Mouse (Mus musculus) cerebral cortex, adult 2 months (tissue): ENCODE results near the gene Pcnx.

Experiments used
- WGBS: fragments of 180-500 bp; shearing (Covaris S2); methylation state at CpG from one replicate; pipeline ENCODE4 v1.1.7; 2018; 5-methylcytosine and 5-hydroxymethylcytosine counted together

The Pcnx gene

GRCm38 (mm10) chr12:81853543-81853942, 6.3 kb upstream of the Pcnx start:
- WGBS, result 85% methylated on average over 9 of the region's 9 CpGs

GRCm38 (mm10) chr12:81855031-81855430, 4.8 kb upstream of the Pcnx start:
- WGBS, result 73% methylated on average over 8 of the region's 8 CpGs

- WGBS, result 62% methylated on average over 4 of the region's 4 CpGs
Measured at GRCm38 (mm10) chr12:81856696-81857095, 3.1 kb upstream of the Pcnx start.

GRCm38 (mm10) chr12:81857251-81857650, 2.6 kb upstream of the Pcnx start:
- 80% methylated on average over 4 of the region's 4 CpGs for WGBS

- WGBS, result 58% methylated on average over 8 of the region's 8 CpGs
Measured at GRCm38 (mm10) chr12:81857978-81858569, 1.7 kb upstream of the Pcnx start.

GRCm38 (mm10) chr12:81860308-81861181, 722 bp downstream of the Pcnx start:
- under 1% methylated on average over 106 of the region's 107 CpGs for WGBS

- WGBS, result 20% methylated on average over 18 of the region's 18 CpGs
Measured at GRCm38 (mm10) chr12:81861199-81862085, 1.6 kb downstream of the Pcnx start.

- 30% methylated on average over 8 of the region's 8 CpGs for WGBS
Measured at GRCm38 (mm10) chr12:81862351-81862802, 2.6 kb downstream of the Pcnx start.

GRCm38 (mm10) chr12:81863949-81864348, 4.1 kb downstream of the Pcnx start:
- 88% methylated on average over 4 of the region's 4 CpGs for WGBS

- 89% methylated on average over 6 of the region's 6 CpGs for WGBS
Measured at GRCm38 (mm10) chr12:81865183-81865582, 5.4 kb downstream of the Pcnx start.

- WGBS, result 89% methylated on average over 4 of the region's 4 CpGs
Measured at GRCm38 (mm10) chr12:81867316-81867715, 7.5 kb downstream of the Pcnx start.

GRCm38 (mm10) chr12:81869205-81869940, 9.6 kb downstream of the Pcnx start:
- WGBS, result 61% methylated on average over 3 of the region's 3 CpGs

GRCm38 (mm10) chr12:81873345-81873744, 13.5 kb downstream of the Pcnx start:
- WGBS, result 66% methylated on average over 4 of the region's 4 CpGs

- 87% methylated on average over 3 of the region's 3 CpGs for WGBS
Measured at GRCm38 (mm10) chr12:81880161-81880560, 20.3 kb downstream of the Pcnx start.

- WGBS, result 72% methylated on average over 11 of the region's 11 CpGs
Measured at GRCm38 (mm10) chr12:81883255-81884106, 23.7 kb downstream of the Pcnx start.

GRCm38 (mm10) chr12:81884107-81884398, 24.2 kb downstream of the Pcnx start:
- WGBS, result 73% methylated on average over 3 of the region's 3 CpGs

GRCm38 (mm10) chr12:81884983-81885382, 25.2 kb downstream of the Pcnx start:
- WGBS, result 62% methylated on average over 5 of the region's 5 CpGs

GRCm38 (mm10) chr12:81885982-81886381, 26.2 kb downstream of the Pcnx start:
- 46% methylated on average over 4 of the region's 4 CpGs for WGBS

- WGBS, result 88% methylated on average over 5 of the region's 5 CpGs
Measured at GRCm38 (mm10) chr12:81888954-81889353, 29.1 kb downstream of the Pcnx start.

GRCm38 (mm10) chr12:81891946-81892345, 32.1 kb downstream of the Pcnx start:
- 88% methylated on average over 1 of the region's 1 CpGs for WGBS

- WGBS, result 60% methylated on average over 5 of the region's 5 CpGs
Measured at GRCm38 (mm10) chr12:81894311-81894710, 34.5 kb downstream of the Pcnx start.
